Mouse (Mus musculus) cortical plate, adult 2 months (tissue): ENCODE data around the gene Msx3. TPM values are rescaled to one million over a fixed set of nuclear protein-coding genes. Genes with fewer than 3 reads are reported as not detected.

Source experiments
- H3K27ac ChIP-seq: fragments of 200-500 bp; 2 replicates; pipeline ENCODE4 v1.5.1; 2012; ENCODE audit warnings: low read length, control low read depth, inconsistent platforms; ENCODE audit not compliant: insufficient read depth
- H3K4me1 ChIP-seq: fragments of 200-500 bp; 2 replicates; pipeline ENCODE4 v1.6.1; 2011; ENCODE audit warnings: low read length; ENCODE audit not compliant: control insufficient read depth, insufficient read depth
- H3K4me3 ChIP-seq: fragments of 200-500 bp; 2 replicates; pipeline ENCODE4 v1.5.1; 2011; ENCODE audit warnings: mild to moderate bottlenecking, low read length, control low read depth; ENCODE audit not compliant: insufficient read depth
- CTCF ChIP-seq: fragments of 200-500 bp; IDR thresholded peaks from 2 replicates; pipeline ENCODE4 v1.5.1; 2011; ENCODE audit warnings: mild to moderate bottlenecking, control low read depth, low read length; ENCODE audit not compliant: insufficient read depth; ENCODE audit errors: extremely low read depth
- POLR2A ChIP-seq: fragments of 200-500 bp; IDR thresholded peaks from 2 replicates; pipeline ENCODE4 v1.6.1; 2011; ENCODE audit warnings: mild to moderate bottlenecking, low read length, control low read depth; ENCODE audit not compliant: insufficient read depth; ENCODE audit errors: extremely low read depth
- polyA plus RNA-seq: library from polyadenylated mRNA; depleted of rRNA; stranded (reverse); fragments of >200 nt; gene quantifications from 2 replicates; pipeline ENCODE4 v1.2.3, GENCODE M21; 2012; rRNA removed

The Msx3 gene
- 0.09 and 0.13 TPM in 2 replicates for polyA plus RNA-seq

GRCm38 (mm10) chr7:140048361-140049114 is at the start of gene Msx3:
Gene Msx3, minus strand, starts transcription at chr7:140049089.
- H3K4me3 ChIP-seq = peak within 1 kb of the TSS; percentile 1; the same call in 1 of the 2 replicates
- no peaks in the 10 kb centered on the region for H3K4me1 ChIP-seq
- TF ChIP-seq CTCF (no peak), POLR2A (no peak)
- no peak within 1 kb of the TSS for H3K27ac ChIP-seq

- TF ChIP-seq CTCF (no peak), POLR2A (no peak)
- H3K27ac ChIP-seq = no peak overlapping the region
- no peak overlapping the region for H3K4me3 ChIP-seq
- H3K4me1 ChIP-seq = 0 out of 2 replicates have a peak, but pooled peaks cover 1% of the 10 kb centered on the region
Measured at GRCm38 (mm10) chr7:140098466-140098865, 49.6 kb upstream of the Msx3 start.

GRCm38 (mm10) chr7:140096055-140096454 is 47.2 kb upstream of the Msx3 start:
- H3K4me3 ChIP-seq = no peak overlapping the region
- TF ChIP-seq POLR2A (no peak), CTCF (no peak)
- no peaks in the 10 kb centered on the region for H3K4me1 ChIP-seq
- H3K27ac ChIP-seq = no peak overlapping the region

- Histone ChIP-seq H3K4me1 (no peaks in the 10 kb centered on the region), H3K27ac (no peak overlapping the region), H3K4me3 (no peak overlapping the region)
- TF ChIP-seq CTCF = no peak
- no peak for TF ChIP-seq POLR2A
Measured at GRCm38 (mm10) chr7:140095556-140095955, 46.7 kb upstream of the Msx3 start.

GRCm38 (mm10) chr7:140094954-140095353 is 46.1 kb upstream of the Msx3 start:
- Histone ChIP-seq H3K4me3 (no peak overlapping the region), H3K4me1 (no peaks in the 10 kb centered on the region), H3K27ac (no peak overlapping the region)
- TF ChIP-seq CTCF (no peak), POLR2A (no peak)

- no peak for TF ChIP-seq POLR2A
- no peak for TF ChIP-seq CTCF
- no peaks in the 10 kb centered on the region for H3K4me1 ChIP-seq
Measured at GRCm38 (mm10) chr7:140092924-140093528, 44.1 kb upstream of the Msx3 start, which contains the start of gene Prap1. Gene Prap1, plus strand, starts transcription at chr7:140093395.

GRCm38 (mm10) chr7:140090601-140091000 is 41.7 kb upstream of the Msx3 start:
- no peaks in the 10 kb centered on the region for H3K4me1 ChIP-seq
- no peak overlapping the region for H3K4me3 ChIP-seq
- TF ChIP-seq POLR2A = no peak
- TF ChIP-seq CTCF = no peak
- H3K27ac ChIP-seq = no peak overlapping the region

More at GRCm38 (mm10) chr7:140092924-140093528, 44.1 kb upstream of the Msx3 start, which contains the start of gene Prap1:
- Histone ChIP-seq H3K27ac (no peak within 1 kb of the TSS), H3K4me3 (no peak within 1 kb of the TSS)

- H3K27ac ChIP-seq = peak within 1 kb of the TSS; percentile 94
- TF ChIP-seq CTCF (peak; percentile 28; the same call in 1 of the 2 replicates), POLR2A (peak; percentile 77)
- H3K4me3 ChIP-seq = peak within 1 kb of the TSS; percentile 34
- H3K4me1 ChIP-seq = peaks cover 2% of the 10 kb centered on the region; the same call in 1 of the 2 replicates
Measured at GRCm38 (mm10) chr7:140082242-140082678, 33.4 kb upstream of the Msx3 start, which contains the start of gene Caly. Gene Caly, minus strand, starts transcription at chr7:140082548.

- Histone ChIP-seq H3K4me1 (peaks cover 2% of the 10 kb centered on the region; the same call in 1 of the 2 replicates), H3K4me3 (peak overlapping the region; percentile 34), H3K27ac (peak overlapping the region; percentile 94)
- no peak for TF ChIP-seq CTCF
- TF ChIP-seq POLR2A = peak; percentile 24; the same call in 1 of the 2 replicates
Measured at GRCm38 (mm10) chr7:140081408-140082241, 32.7 kb upstream of the Msx3 start.
